Mouse (Mus musculus): ENCODE measurements around the gene Zfp865. TPM values are rescaled to one million over a fixed set of nuclear protein-coding genes. Genes with fewer than 3 reads are reported as not detected.
A peak's percentile ranks its signal among the peaks of the same experiment; 100 is the strongest.
"Not testable (repeated sequence)": the region's sequence is repeated elsewhere in the genome, so short reads cannot be mapped to it uniquely, and the experiment has no call there.

Zfp865 gene
- polyA plus RNA-seq, 1 experiment from 2014 or later = 8.2 TPM

DNA sequence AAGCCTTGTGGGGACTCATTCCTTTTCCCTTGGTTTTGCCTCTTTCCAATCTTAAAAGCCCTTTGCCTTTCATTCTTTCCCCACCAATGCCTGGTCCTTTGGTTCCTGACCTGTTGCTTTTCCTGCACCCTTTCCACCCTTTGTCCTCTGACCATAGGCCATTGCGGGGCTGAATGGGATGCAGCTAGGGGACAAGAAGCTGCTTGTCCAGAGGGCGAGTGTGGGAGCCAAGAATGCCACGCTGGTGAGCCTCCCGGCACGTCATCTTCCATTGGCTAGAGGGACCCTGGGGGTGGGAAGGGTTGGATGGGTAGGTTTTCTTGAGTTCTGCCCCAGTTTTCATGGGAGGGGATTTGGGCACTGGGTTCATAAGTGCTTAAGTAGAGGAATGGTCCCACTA lies 54.8 kb downstream of the Zfp865 start:
- H3K4me3 ChIP-seq = no peak overlapping the region
- WGBS = 91% methylated on average over 5 of the region's 5 CpGs
- no peak for ATAC-seq (ENCODE audit: insufficient number of reproducible peaks, insufficient read depth, low FRiP score, low TSS enrichment)
- no peak overlapping the region for H3K9ac ChIP-seq
- no peaks in the 10 kb centered on the region for H3K27me3 ChIP-seq
- H3K36me3 ChIP-seq = peaks cover 87% of the 10 kb centered on the region
- H3K27ac ChIP-seq = no peak overlapping the region
- H3K4me1 ChIP-seq = no peaks in the 10 kb centered on the region
- H3K4me2 ChIP-seq (replicated peaks) = no peak overlapping the region
- H3K9me3 ChIP-seq = no peaks in the 10 kb centered on the region

DNA sequence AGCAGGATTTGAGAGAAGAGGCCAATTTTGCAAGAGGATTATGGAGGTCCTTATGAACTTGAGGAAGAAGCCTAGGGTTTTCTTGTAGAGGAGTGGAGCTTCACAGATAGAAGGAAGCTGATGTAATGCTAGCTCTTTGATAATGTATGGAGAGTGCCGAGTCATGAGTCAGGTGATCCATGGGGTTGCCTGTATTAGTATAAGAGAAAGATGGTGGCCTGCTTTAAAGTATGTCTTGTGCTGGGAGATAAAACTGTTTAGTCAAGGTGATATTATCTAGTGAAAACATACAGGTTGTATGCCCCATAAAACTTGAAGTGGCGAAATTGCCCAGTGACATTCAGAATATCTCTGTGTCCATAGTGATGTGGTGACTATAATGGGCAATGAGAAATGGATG lies 56.8 kb downstream of the Zfp865 start:
- Histone ChIP-seq H3K4me1 (peaks cover 7% of the 10 kb centered on the region), H3K4me3 (no peak overlapping the region), H3K36me3 (peaks cover 68% of the 10 kb centered on the region), H3K9ac (no peak overlapping the region), H3K9me3 (no peaks in the 10 kb centered on the region), H3K27ac (no peak overlapping the region), H3K27me3 (no peaks in the 10 kb centered on the region), H3K4me2 (replicated peaks) (no peak overlapping the region)
- WGBS = 86% methylated on average over 2 of the region's 2 CpGs
- no peak for ATAC-seq (ENCODE audit: insufficient number of reproducible peaks, insufficient read depth, low FRiP score, low TSS enrichment)

DNA sequence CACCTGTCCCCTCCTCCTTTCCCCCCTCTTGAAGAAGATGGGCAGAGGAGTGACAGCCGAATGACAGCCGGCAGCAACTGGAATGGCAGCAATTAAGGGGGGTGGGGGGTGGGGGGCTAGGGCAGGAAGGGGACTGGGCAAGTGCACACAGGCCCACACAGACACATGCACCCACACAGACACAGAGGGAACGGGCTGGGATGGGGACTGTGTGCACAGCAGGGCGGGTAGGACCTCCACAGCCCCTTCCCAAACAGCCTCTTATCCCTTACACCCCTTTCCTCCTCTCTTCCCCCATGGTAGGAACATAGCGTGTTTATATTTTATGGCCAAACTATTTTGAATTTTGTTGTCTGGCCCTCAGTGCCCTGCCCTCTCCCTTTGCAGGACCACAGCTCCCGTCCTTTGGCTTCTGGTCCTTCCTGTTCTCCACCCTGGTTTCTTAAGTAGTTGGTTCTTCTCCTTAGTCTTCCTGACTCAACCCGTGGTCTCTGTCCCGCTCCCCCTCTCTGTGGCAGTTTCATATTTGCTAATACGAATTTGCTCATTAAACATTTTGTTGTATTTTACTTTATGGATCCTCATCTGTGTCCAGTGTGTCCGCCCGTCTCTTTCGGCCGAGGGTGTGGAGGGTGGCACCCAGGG lies 59.3 kb downstream of the Zfp865 start:
- Histone ChIP-seq H3K4me2 (replicated peaks) (peak overlapping the region; percentile 82), H3K9ac (peak overlapping the region; percentile 99), H3K27ac (peak overlapping the region; percentile 94), H3K36me3 (peaks cover 50% of the 10 kb centered on the region), H3K4me3 (peak overlapping the region; percentile 98)
- not testable (repeated sequence) for H3K9me3 ChIP-seq, H3K4me1 ChIP-seq, H3K27me3 ChIP-seq
- WGBS = 45% methylated on average over 11 of the region's 13 CpGs
- ATAC-seq (ENCODE audit: insufficient number of reproducible peaks, insufficient read depth, low FRiP score, low TSS enrichment) = peak; percentile 37; the same call in 1 of the 2 replicates

DNA sequence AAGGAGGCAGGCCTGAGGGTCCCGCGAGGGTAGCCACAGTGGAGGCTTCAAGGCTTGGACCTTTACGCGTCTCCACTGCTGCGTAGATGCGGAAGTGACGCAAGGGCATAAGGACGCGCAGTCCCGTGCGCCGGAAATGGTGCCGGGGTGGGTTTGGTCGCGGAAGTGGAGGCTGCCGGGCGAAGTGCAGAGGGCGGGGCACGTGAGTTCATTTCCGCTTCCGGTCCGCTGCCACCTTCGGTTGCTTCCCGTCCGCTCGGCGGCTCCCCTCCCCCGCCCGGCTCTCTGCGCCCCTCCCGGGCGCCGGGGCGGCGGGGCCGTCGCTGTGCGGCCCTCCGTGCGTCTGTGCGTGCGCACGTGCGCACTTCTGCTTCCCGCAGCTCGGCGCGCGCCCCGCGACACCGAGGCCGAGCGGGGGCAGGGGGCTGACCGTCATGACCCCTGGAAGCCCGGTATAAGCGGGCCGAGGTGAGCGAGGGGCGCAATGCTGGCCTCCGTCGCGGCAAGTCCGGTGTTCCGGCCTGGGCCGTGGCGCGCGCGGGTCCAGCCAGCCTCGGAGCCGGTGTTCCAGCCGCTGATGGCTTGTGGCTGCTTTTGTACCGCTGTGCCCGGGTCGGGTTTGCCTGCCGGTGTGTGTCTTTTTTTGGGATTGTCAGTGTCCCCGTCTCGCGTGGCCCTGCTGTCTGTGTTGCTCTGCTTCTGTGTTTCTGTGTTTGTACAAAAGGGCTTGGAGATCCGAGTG lies 60.0 kb downstream of the Zfp865 start, which contains the start of gene Epn1:
Gene Epn1 (plus strand): TSS at position 226 of the 742 bp plus-strand sequence.
- ATAC-seq (ENCODE audit: insufficient number of reproducible peaks, insufficient read depth, low FRiP score, low TSS enrichment) = peak; percentile 96
- peak within 1 kb of the TSS; percentile 98 for H3K4me3 ChIP-seq
- H3K27ac ChIP-seq = peak within 1 kb of the TSS; percentile 94
- H3K9ac ChIP-seq = peak within 1 kb of the TSS; percentile 99
- WGBS = under 1% methylated on average over 67 of the region's 81 CpGs
- no peaks in the 10 kb centered on the region for H3K9me3 ChIP-seq
- H3K4me1 ChIP-seq = peaks cover 7% of the 10 kb centered on the region
- peaks cover 50% of the 10 kb centered on the region for H3K36me3 ChIP-seq
- peak within 1 kb of the TSS; percentile 82 for H3K4me2 ChIP-seq (replicated peaks)
- H3K27me3 ChIP-seq = no peaks in the 10 kb centered on the region

DNA sequence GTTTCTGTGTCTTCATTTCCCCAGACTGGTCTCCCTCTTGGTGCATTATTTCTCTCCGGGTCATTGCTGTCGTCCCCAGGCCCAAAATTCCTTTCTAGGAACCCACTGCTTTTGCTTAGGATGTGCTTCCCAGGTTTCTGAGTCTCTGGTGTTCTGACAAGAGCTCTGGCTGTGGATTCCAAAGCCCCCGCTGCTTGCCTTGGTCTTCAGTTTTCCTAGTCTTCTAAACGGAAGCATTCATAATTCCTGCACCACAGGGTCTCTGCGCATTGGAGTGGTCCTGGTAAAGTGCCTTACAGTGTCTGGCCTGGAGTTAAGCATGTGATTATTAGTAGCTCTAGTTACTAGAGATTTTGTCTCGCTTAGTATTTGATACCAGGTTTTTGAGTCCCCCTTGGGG lies 60.6 kb downstream of the Zfp865 start:
- peaks cover 47% of the 10 kb centered on the region for H3K36me3 ChIP-seq
- H3K4me2 ChIP-seq (replicated peaks) = peak overlapping the region; percentile 82
- peak overlapping the region; percentile 94 for H3K27ac ChIP-seq

DNA sequence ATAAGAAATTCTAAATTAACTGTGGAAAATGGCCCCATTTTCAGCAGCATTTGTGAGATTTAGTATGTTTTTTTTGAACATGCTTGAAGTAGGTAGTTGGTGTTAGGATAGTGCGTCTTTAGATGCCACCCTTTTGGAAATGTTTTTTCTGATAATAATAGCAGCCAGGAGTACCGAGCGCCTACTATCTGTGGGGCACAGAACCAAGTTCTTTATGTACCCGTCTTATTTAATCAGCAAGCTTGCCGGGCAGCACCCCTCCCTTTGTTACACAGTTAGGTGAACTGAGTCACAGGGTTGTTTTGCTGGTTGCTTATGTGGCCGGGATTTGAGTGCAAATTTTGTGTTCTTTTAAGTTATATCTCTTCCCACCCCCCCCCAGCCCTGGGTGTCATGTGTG lies 61.1 kb downstream of the Zfp865 start:
- 77% methylated on average over 6 of the region's 6 CpGs for WGBS
- H3K36me3 ChIP-seq = peaks cover 47% of the 10 kb centered on the region
- peak overlapping the region; percentile 99 for H3K9ac ChIP-seq

More for the DNA sequence above, 60.6 kb downstream of the Zfp865 start:
- Histone ChIP-seq H3K27me3 (no peaks in the 10 kb centered on the region), H3K4me3 (peak overlapping the region; percentile 98), H3K4me1 (peaks cover 7% of the 10 kb centered on the region), H3K9me3 (no peaks in the 10 kb centered on the region), H3K9ac (peak overlapping the region; percentile 99)
- 15% methylated on average over 6 of the region's 6 CpGs for WGBS
- ATAC-seq (ENCODE audit: insufficient number of reproducible peaks, insufficient read depth, low FRiP score, low TSS enrichment) = no peak

DNA sequence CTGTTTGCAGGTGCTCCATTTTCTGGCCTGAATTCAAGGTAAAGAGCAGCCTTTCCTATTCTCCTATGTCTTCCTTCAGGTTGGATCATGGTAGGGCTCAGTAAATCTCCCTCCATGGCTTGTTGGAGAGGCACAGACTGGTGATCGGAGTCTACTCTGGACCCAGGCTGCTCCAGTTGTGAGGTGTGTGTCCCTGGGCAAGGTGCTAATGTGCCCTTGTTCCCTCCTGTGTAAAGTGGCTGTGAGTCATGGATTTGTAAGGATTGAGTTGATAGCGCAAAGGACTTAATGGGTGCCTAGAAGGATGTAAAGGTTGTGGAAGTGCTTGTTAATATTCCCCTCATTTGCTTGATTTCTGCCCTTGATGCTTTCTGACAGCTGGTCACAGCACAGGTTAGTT lies 61.8 kb downstream of the Zfp865 start:
- no peaks in the 10 kb centered on the region for H3K9me3 ChIP-seq
- H3K27me3 ChIP-seq = no peaks in the 10 kb centered on the region
- peak overlapping the region; percentile 82; the same call in 1 of the 2 replicates for H3K4me2 ChIP-seq (replicated peaks)
- peak overlapping the region; percentile 99; the same call in 1 of the 2 replicates for H3K9ac ChIP-seq
- ATAC-seq (ENCODE audit: insufficient number of reproducible peaks, insufficient read depth, low FRiP score, low TSS enrichment) = no peak
- H3K4me3 ChIP-seq = 0 out of 2 replicates have a peak overlapping the region, but pooled peaks have one; percentile 98
- H3K4me1 ChIP-seq = peaks cover 7% of the 10 kb centered on the region
- peaks cover 45% of the 10 kb centered on the region for H3K36me3 ChIP-seq
- H3K27ac ChIP-seq = no peak overlapping the region
- WGBS = 96% methylated on average over 2 of the region's 2 CpGs

More for the DNA sequence above, 61.1 kb downstream of the Zfp865 start:
- Histone ChIP-seq H3K4me3 (peak overlapping the region; percentile 98), H3K4me1 (peaks cover 7% of the 10 kb centered on the region), H3K4me2 (replicated peaks) (peak overlapping the region; percentile 82), H3K27ac (no peak overlapping the region), H3K27me3 (no peaks in the 10 kb centered on the region), H3K9me3 (no peaks in the 10 kb centered on the region)
- ATAC-seq (ENCODE audit: insufficient number of reproducible peaks, insufficient read depth, low FRiP score, low TSS enrichment) = no peak

DNA sequence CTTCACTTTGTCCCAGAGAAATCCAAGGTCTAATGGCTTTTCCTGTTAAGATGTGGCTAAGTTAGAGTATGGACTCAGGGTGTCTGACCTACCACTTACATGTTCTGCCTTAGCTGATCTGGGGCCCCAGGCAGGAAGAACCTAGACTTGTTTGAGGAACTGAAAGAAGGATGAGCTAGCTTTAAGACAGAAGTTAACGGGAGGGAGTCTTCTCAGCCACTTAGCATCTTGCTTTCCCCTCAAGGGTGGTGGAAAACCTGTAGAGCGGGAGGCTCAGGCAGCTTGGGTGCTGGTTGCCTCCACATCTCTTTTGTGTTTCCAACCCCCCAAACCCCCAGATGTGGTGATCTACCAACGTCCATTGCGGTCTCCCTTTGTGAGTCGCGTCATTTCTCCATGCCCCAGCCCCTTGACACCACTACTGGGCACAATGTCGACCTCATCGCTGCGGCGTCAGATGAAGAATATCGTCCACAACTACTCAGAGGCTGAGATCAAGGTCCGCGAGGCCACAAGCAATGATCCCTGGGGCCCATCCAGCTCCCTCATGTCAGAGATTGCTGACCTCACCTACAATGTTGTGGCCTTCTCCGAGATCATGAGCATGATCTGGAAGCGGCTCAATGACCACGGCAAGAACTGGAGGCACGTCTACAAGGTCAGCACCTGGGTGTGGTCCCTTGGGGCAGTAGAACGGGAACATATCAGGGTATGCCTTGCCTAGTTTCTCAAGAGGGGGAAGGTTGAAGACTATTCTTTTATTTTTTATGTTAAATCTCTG lies 63.3 kb downstream of the Zfp865 start:
- no peak overlapping the region for H3K9ac ChIP-seq
- H3K4me1 ChIP-seq = peaks cover 7% of the 10 kb centered on the region
- H3K4me2 ChIP-seq (replicated peaks) = no peak overlapping the region
- 92% methylated on average over 18 of the region's 18 CpGs for WGBS
- H3K27me3 ChIP-seq = no peaks in the 10 kb centered on the region
- peaks cover 42% of the 10 kb centered on the region for H3K36me3 ChIP-seq
- no peak overlapping the region for H3K4me3 ChIP-seq
- no peak for ATAC-seq (ENCODE audit: insufficient number of reproducible peaks, insufficient read depth, low FRiP score, low TSS enrichment)
- no peak overlapping the region for H3K27ac ChIP-seq
- no peaks in the 10 kb centered on the region for H3K9me3 ChIP-seq

DNA sequence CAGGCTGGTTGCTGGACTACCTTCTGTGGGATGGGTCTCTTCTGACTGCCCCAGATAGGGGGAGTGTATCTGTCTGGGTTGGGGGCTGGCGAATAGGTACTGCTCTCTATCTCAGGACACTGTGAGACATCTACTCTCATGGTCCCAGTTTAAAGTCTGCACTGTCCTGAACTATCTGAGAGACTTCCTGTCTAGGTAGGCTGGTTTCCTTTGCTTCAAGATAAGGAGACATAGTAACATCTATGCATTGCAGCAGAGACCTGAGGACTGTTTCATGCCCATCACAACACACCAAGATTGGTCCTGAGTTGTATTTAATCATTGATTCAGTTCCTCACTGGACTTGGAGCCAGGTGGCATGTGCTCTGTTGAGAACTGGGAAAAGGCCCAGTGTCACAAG lies 65.3 kb downstream of the Zfp865 start:
- H3K9ac ChIP-seq = no peak overlapping the region
- no peak for ATAC-seq (ENCODE audit: insufficient number of reproducible peaks, insufficient read depth, low FRiP score, low TSS enrichment)
- H3K27me3 ChIP-seq = no peaks in the 10 kb centered on the region
- H3K4me2 ChIP-seq (replicated peaks) = no peak overlapping the region
- peaks cover 7% of the 10 kb centered on the region for H3K4me1 ChIP-seq
- no peak overlapping the region for H3K27ac ChIP-seq
- 89% methylated on average over 1 of the region's 1 CpGs for WGBS
- no peaks in the 10 kb centered on the region for H3K9me3 ChIP-seq
- no peak overlapping the region for H3K4me3 ChIP-seq
- peaks cover 49% of the 10 kb centered on the region for H3K36me3 ChIP-seq

All from embryonic facial prominence, embryonic 12.5 days (tissue).